Mouse (Mus musculus) Patski (cell line): ENCODE results near the gene Bnc1. TPM values are rescaled to one million over a fixed set of nuclear protein-coding genes. Genes with fewer than 3 reads are reported as not detected.

Source experiments
- ATAC-seq: fragments of 100-300 bp; one replicate; pipeline ENCODE4 v1.8.0; 2021
- CTCF ChIA-PET: fragments of 350-600 bp; sonication (Branson Sonifier 250); formaldehyde crosslinking; loops from one replicate; lab custom pipeline; 2022; ENCODE audit warnings: inconsistent platforms; lab: Charles Lee
- POLR2A ChIA-PET: fragments of 350-600 bp; sonication (Branson Sonifier 250); formaldehyde crosslinking; loops from one replicate; lab custom pipeline; 2022; ENCODE audit warnings: antibody characterized with exemption, inconsistent platforms; lab: Charles Lee
- DNase-seq: peaks from one replicate; pipeline ENCODE4 v3.0.0-alpha.2; 2011; ENCODE audit warnings: low read depth, low spot score
- H3K27me3 ChIP-seq: fragments of 371-371 bp; one replicate; pipeline ENCODE4 v1.5.1; 2021
- CTCF ChIP-seq: fragments of 100-300 bp; IDR thresholded peaks from one replicate; pipeline ENCODE4 v1.5.1; 2021
- in situ Hi-C: fragments of 300-500 bp; cut with MboI; formaldehyde crosslinking; loops from 3 replicates; pipeline ENCODE4 v1.11.1; 2018; ENCODE audit warnings: low pct_unique_long_range_greater_than_20kb, mixed read lengths
- polyA plus RNA-seq: library from polyadenylated mRNA; unstranded; gene quantifications from one replicate; pipeline ENCODE4 v1.2.3, GENCODE M21; 2021

Gene Bnc1
- 0.13 TPM for polyA plus RNA-seq

GRCm38 (mm10) chr7:81992131-81993061 lies at the start of gene Bnc1:
Gene Bnc1, minus strand, starts transcription at chr7:81992292.
- in situ Hi-C loops = no loop called here
- ATAC-seq (peak; percentile 33), DNase-seq (no peak)
- no peak for TF ChIP-seq CTCF
- POLR2A ChIA-PET = no interaction called here
- peaks cover 50% of the 10 kb centered on the region for H3K27me3 ChIP-seq
- CTCF ChIA-PET = no interaction called here

DNA sequence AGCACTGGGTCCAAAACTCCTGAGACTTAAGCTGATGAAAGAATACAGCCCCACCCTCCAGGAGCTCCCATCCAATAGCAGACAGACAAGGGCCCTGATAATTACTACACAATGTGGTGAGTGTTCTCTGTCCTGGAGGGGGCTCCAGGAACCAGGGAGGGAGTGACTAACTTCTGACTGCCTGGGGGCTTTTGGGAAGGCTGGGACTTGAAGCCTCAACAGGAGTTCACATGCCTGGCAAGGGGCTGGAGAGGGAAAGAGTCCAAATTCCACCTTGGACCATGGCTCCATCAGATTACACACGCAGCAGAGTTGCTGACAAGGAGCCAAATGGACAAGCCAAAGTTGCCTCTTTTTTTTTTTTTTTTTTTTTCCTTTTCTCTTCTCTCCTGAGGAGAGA lies 41.3 kb upstream of the Bnc1 start:
- in situ Hi-C loops = no loop called here
- ATAC-seq (no peak), DNase-seq (no peak)
- no peaks in the 10 kb centered on the region for H3K27me3 ChIP-seq
- TF ChIP-seq CTCF = no peak
- ChIA-PET CTCF (no interaction called here), POLR2A (no interaction called here)

DNA sequence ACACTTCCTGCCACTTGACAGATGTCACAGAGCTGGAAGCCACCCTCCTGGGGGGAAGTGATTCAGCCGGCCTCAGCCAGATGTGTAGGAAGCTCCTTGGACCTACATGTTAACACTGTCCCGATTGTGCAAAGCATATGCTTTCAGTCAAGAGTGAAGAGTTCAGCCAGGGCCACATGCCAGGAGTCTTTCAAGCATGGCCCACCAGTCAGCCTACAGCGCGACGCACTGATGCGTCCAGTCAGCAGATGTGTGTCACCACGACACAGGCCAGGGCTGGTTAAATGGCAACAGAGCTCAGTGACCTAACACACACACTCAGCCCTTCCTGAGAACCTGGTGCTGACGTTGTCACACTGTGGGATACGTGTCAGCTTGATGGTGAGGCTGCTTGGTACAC lies 37.6 kb upstream of the Bnc1 start:
- in situ Hi-C loops = no loop called here
- ChIA-PET CTCF (interaction anchor here (0.9 kb wide), 1 partner anchor 9 kb away, joined by 3 read pairs; no protein-coding TSS in a partner anchor), POLR2A (interaction anchor here (1.4 kb wide), 1 partner anchor 17 kb away, joined by 4 read pairs; no protein-coding TSS in a partner anchor)
- ATAC-seq (peak; percentile 96), DNase-seq (peak; percentile 82)
- TF ChIP-seq CTCF = no peak
- H3K27me3 ChIP-seq = no peaks in the 10 kb centered on the region

- no peak for DNase-seq
- no peak for ATAC-seq
- H3K27me3 ChIP-seq = no peaks in the 10 kb centered on the region
- in situ Hi-C loops = no loop called here
- no peak for TF ChIP-seq CTCF
- ChIA-PET CTCF (interaction anchor here (1.0 kb wide), 1 partner anchor 16 kb away, joined by 3 read pairs; no protein-coding TSS in a partner anchor), POLR2A (no interaction called here)
Measured at GRCm38 (mm10) chr7:82025802-82026201, 33.7 kb upstream of the Bnc1 start.

GRCm38 (mm10) chr7:82023676-82024075 lies 31.6 kb upstream of the Bnc1 start:
- no peaks in the 10 kb centered on the region for H3K27me3 ChIP-seq
- CTCF ChIA-PET = no interaction called here
- no peak for ATAC-seq
- no peak for DNase-seq
- in situ Hi-C loops = no loop called here
- TF ChIP-seq CTCF = no peak
- POLR2A ChIA-PET = interaction anchor here (0.6 kb wide), 2 partner anchors 75 to 207 kb away, joined by 3 read pairs; no protein-coding TSS in a partner anchor

GRCm38 (mm10) chr7:82022404-82022803 lies 30.3 kb upstream of the Bnc1 start:
- ATAC-seq (no peak), DNase-seq (no peak)
- in situ Hi-C loops = no loop called here
- POLR2A ChIA-PET = interaction anchor here (0.6 kb wide), 1 partner anchor 62 kb away, joined by 5 read pairs; no protein-coding TSS in a partner anchor
- TF ChIP-seq CTCF = no peak
- CTCF ChIA-PET = no interaction called here
- H3K27me3 ChIP-seq = no peaks in the 10 kb centered on the region

- ChIA-PET POLR2A (no interaction called here), CTCF (no interaction called here)
- no peaks in the 10 kb centered on the region for H3K27me3 ChIP-seq
- TF ChIP-seq CTCF = no peak
- DNase-seq = no peak
- ATAC-seq = no peak
- in situ Hi-C loops = no loop called here
Measured at GRCm38 (mm10) chr7:82018031-82018430, 25.9 kb upstream of the Bnc1 start.

DNA sequence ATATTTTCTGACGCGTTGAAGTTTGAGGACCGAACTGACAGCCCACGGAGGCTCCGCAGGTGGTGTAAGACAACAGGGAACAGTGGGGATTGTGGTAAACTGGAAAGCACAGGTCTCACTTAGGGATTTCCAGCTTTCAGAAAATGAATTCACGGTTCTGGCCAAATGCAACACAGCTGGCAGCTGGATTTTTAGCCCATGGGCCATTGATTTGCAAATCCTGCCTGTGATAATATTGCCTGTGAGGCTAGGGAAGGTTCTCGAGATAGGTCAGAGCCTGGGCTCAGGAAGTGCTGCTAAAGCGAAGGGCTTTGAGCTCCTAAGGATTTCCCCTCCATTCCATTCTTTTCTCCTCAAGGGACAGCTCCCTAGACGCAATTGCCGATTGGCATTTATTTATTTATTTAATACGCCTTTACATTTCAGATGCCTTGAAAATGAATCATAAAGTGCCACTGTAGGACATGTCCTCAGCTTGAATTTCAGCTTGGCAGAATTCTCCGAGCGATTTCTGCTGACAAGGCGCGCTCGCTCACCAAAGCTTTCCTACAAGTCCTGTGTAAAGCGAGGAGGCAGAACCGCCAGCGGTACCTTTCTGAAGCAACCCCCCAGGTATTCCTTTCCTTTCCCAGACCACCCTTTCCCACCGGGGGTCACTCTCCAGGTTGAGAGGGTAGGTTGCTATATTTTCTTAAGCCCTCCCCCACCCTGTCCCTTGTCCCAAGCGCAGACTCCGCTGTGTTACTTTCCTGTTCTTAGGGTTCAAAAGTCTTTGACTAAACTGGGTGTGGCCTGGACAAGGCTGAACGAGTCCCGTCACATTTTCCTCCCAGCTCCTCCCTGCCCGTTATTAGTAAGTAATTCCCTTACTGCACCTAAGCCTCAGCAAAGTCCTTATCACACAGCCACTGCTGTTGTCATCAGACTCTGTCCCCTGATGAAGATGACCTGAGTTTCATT lies 24.9 kb upstream of the Bnc1 start:
- TF ChIP-seq CTCF = no peak
- no peak for ATAC-seq

DNA sequence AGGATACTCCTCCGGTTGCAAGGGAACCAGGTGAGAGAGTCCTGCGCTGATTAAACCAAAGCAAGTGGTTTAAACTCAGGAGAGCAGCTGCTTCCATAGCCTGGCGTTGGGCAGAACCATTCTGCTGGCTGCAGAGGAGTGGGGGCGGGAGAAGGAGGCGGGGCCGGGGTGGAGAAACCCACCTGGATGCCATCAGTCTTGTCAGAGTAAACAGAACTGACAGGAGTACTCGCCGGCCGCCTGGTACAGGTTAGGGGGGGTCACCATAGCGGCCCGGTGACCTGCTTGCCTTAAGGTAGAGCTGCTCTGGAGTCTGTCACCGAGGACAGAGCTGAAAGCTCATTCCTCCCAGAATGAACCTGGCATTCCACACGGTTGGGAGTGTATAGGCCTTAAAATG lies 20.4 kb upstream of the Bnc1 start:
- no peak for DNase-seq
- POLR2A ChIA-PET = interaction anchor here (1.2 kb wide), 1 partner anchor 16 kb away, joined by 4 read pairs; no protein-coding TSS in a partner anchor
- H3K27me3 ChIP-seq = no peaks in the 10 kb centered on the region
- in situ Hi-C loops = no loop called here
- ATAC-seq = no peak
- TF ChIP-seq CTCF = no peak
- CTCF ChIA-PET = interaction anchor here (0.7 to 2.0 kb wide), 2 partner anchors 9 to 12 kb away, joined by 3 to 6 read pairs; no protein-coding TSS in a partner anchor

More for the DNA sequence above, 24.9 kb upstream of the Bnc1 start:
- in situ Hi-C loops = no loop called here
- H3K27me3 ChIP-seq = no peaks in the 10 kb centered on the region
- DNase-seq = no peak
- ChIA-PET POLR2A (interaction anchor here (0.6 kb wide), 1 partner anchor 50 kb away, joined by 4 read pairs; no protein-coding TSS in a partner anchor), CTCF (interaction anchor here (1.1 kb wide), 1 partner anchor 12 kb away, joined by 3 read pairs; no protein-coding TSS in a partner anchor)
